In the genomic region with DNA sequence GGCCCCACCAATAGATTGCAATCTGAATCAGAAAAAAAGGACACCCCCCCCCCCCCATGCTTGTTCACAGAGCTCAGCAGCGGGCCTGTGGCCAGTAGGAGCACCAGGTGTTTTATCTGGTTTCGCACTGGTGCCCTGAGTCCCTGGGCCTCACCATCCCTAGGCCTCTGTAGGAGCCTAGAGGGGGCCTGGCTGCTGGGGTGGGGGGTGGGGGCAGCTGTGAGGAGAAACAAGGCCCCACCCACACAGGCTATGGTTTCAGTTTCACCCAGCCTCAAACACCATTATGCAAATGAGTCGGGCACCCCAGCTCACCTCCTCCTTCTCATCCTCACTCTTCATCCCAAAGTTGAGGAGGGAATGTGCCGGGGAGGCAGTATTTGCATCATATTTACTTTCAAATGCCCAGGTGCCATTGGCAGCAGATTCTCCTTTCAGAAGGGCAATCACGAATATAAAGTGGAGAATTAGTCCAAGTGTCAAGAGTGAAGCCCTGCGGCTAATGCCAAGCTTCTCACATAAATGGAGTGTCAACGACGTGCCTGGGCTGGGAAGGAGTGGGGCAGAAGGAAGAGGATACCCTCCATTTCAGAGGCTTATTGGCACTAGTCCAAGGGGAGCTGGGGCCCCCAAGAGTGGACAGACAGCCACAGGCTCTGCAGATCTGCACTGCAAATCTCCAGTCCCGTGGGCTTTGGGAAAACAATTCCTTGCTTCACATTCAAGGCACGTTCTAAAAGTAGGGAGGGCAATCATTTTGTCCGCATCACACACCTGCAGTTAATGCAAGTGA, we compare ENCODE assay signal across 10 mouse cellular contexts.
DNase-seq lines count a peak whose midpoint lies in the region; ATAC-seq and TF ChIP-seq lines count a peak whose summit lies in the region.
"Had no signal": no experiment of that assay in that cellular context is flagged by ENCODE, and none has a peak within 500 bp of the region (broad histone marks: within the 10 kb centered on the region; RNA-seq: fewer than 3 reads in every experiment).

No protein-coding gene starts in this region.

- no peak overlapping the region for H3K4me3 ChIP-seq in heart, postnatal 0 days (ENCODE audit: low read depth, low read length)
- H3K4me3 ChIP-seq in lung, postnatal 0 days (ENCODE audit: low read depth, low read length) = no peak overlapping the region
- H3K4me3 ChIP-seq in midbrain, embryonic 15.5 days = no peak overlapping the region
- H3K4me3 ChIP-seq: neural tube, embryonic 13.5 days had no signal

- TF ChIP-seq EP300 in heart, postnatal 0 days (IDR thresholded peaks at IDR 0.05; ENCODE audit: low read depth) = no peak
- no peak for TF ChIP-seq EP300 in lung, postnatal 0 days (IDR thresholded peaks at IDR 0.05)

- DNase-seq in heart, postnatal 0 days (ENCODE audit: low spot score) = no peak
- DNase-seq in heart, adult 8-10 months (ENCODE audit: low spot score) = no peak
- DNase-seq in lung, postnatal 0 days (ENCODE audit: low spot score) = peak; percentile 19
- no peak for DNase-seq in lung, postnatal 4 days
- DNase-seq in layer of hippocampus, adult 9-10 months (ENCODE audit: low spot score) = no peak

- WGBS in heart, postnatal 0 days = 43% methylated on average over 11 of the region's 11 CpGs
- 33% methylated on average over 11 of the region's 11 CpGs for WGBS in lung, postnatal 0 days
- 28% methylated on average over 11 of the region's 11 CpGs for WGBS in midbrain, embryonic 15.5 days

- H3K4me2 ChIP-seq in heart, postnatal 0 days (ENCODE audit: low read depth, low read length) = peak overlapping the region; percentile 8; the same call in 1 of the 2 replicates
- H3K4me2 ChIP-seq in lung, postnatal 0 days (replicated peaks; ENCODE audit: low read depth, low read length) = peak overlapping the region; percentile 22; the same call in 1 of the 2 replicates
- no peak overlapping the region for H3K4me2 ChIP-seq in midbrain, embryonic 15.5 days
- H3K4me2 ChIP-seq: neural tube, embryonic 13.5 days had no signal

- peaks cover 21% of the 10 kb centered on the region for H3K4me1 ChIP-seq in heart, postnatal 0 days (ENCODE audit: control insufficient read depth, insufficient read depth)
- H3K4me1 ChIP-seq in lung, postnatal 0 days (ENCODE audit: insufficient read depth, low read depth, low read length) = no peaks in the 10 kb centered on the region; the same call in 1 of the 2 replicates
- peaks cover 14% of the 10 kb centered on the region for H3K4me1 ChIP-seq in midbrain, embryonic 15.5 days

- H3K9ac ChIP-seq in heart, postnatal 0 days (replicated peaks; ENCODE audit: low read depth, low read length) = no peak overlapping the region
- no peak overlapping the region for H3K9ac ChIP-seq in lung, postnatal 0 days (replicated peaks; ENCODE audit: low read depth)
- H3K9ac ChIP-seq in midbrain, embryonic 15.5 days = no peak overlapping the region
- H3K9ac ChIP-seq: neural tube, embryonic 13.5 days had no signal

- no peak overlapping the region for H3K27ac ChIP-seq in heart, postnatal 0 days (ENCODE audit: low read depth)
- no peak overlapping the region for H3K27ac ChIP-seq in lung, postnatal 0 days (ENCODE audit: low read length)
- no peak overlapping the region for H3K27ac ChIP-seq in midbrain, embryonic 15.5 days
- H3K27ac ChIP-seq: macrophage; neural tube, embryonic 13.5 days had no signal

- no peak for ATAC-seq in heart, postnatal 0 days (ENCODE audit: insufficient read depth, low read depth)
- no peak for ATAC-seq in lung, postnatal 0 days
- ATAC-seq in activated CD4-positive, CD25-positive, alpha-beta regulatory T cell, adult 4 months = peak; percentile 67
- ATAC-seq in midbrain, embryonic 15.5 days (replicated peaks) = peak; percentile 67; the same call in 1 of the 2 replicates

- peaks cover 4% of the 10 kb centered on the region; the same call in 1 of the 2 replicates for H3K27me3 ChIP-seq in heart, postnatal 0 days (ENCODE audit: control insufficient read depth, insufficient read depth, low read length)
- H3K27me3 ChIP-seq in lung, postnatal 0 days (replicated peaks; ENCODE audit: insufficient read depth, low read length) = no peaks in the 10 kb centered on the region
- H3K27me3 ChIP-seq in midbrain, embryonic 15.5 days (replicated peaks) = no peaks in the 10 kb centered on the region
- H3K27me3 ChIP-seq: neural tube, embryonic 13.5 days had no signal

- H3K36me3 ChIP-seq in heart, postnatal 0 days (replicated peaks; ENCODE audit: control insufficient read depth, insufficient read depth, low read length) = no peaks in the 10 kb centered on the region
- no peaks in the 10 kb centered on the region for H3K36me3 ChIP-seq in lung, postnatal 0 days (ENCODE audit: insufficient read depth, low read length)
- H3K36me3 ChIP-seq in midbrain, embryonic 15.5 days (replicated peaks) = no peaks in the 10 kb centered on the region
- H3K36me3 ChIP-seq: G1E; neural tube, embryonic 13.5 days had no signal

- TF ChIP-seq CTCF in heart, postnatal 0 days (IDR thresholded peaks at IDR 0.05; ENCODE audit: low read depth) = no peak
- TF ChIP-seq CTCF in lung, postnatal 0 days (IDR thresholded peaks at IDR 0.05) = no peak

- no peaks in the 10 kb centered on the region for H3K9me3 ChIP-seq in heart, postnatal 0 days (replicated peaks; ENCODE audit: control insufficient read depth, low read length)
- H3K9me3 ChIP-seq in lung, postnatal 0 days (ENCODE audit: low read length) = no peaks in the 10 kb centered on the region
- no peaks in the 10 kb centered on the region for H3K9me3 ChIP-seq in midbrain, embryonic 15.5 days
- H3K9me3 ChIP-seq: G1E; neural tube, embryonic 13.5 days had no signal

Comparison
In these comparisons a context has a peak if more than half of its experiments do, and no peak if none do; other contexts are left out.
1. ATAC-seq: peak in activated CD4-positive, CD25-positive, alpha-beta regulatory T cell, adult 4 months (single experiment) and midbrain, embryonic 15.5 days (single experiment); none in heart, postnatal 0 days (single experiment) and lung, postnatal 0 days (single experiment).